Mouse (Mus musculus) A20 (cell line): ENCODE data around the gene 4931428F04Rik.

Experiments
- DNase-seq: peaks from one replicate; pipeline ENCODE4 v3.0.0-alpha.2; 2011; ENCODE audit warnings: low read depth, low spot score

The 4931428F04Rik gene

DNA sequence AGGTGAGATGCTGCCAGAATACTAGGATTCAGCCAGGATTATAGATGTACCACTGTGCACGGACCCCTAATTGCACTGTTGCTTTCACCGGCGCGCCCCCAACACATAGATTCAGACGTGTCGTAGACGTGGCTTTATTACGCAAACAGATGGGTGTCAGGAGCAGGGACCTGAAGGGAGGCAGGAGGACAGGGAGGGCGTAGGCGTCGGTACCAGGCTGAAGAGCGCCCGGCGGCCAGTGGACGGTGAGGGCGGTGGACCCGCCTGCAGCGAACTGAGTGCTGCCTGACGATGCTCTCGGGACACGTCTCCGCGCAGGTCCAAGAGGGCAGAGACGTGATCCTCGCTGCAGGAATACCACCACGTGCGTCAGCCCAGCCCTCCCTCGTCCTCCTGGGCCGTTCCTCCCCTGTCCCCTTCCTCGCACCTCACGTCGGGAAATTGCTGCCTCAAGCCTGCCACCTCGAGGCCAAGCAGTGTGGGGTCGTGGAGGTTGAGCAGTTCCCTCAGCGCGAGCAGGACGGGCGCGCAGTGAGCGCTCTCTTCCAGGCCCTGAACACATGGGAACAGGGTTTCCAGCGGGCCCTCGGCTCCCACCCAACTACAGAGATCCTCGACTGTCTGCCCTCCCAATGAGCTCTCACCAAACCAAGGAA, at the start of gene 4931428F04Rik:
4931428F04Rik (minus strand) TSS at position 60 of the 656 bp plus-strand sequence.
- peak; percentile 72 for DNase-seq

- no peak for DNase-seq
Measured at GRCm38 (mm10) chr8:105338992-105339391, 49.3 kb upstream of the 4931428F04Rik start.

GRCm38 (mm10) chr8:105336373-105337130, 46.9 kb upstream of the 4931428F04Rik start:
- DNase-seq, result no peak

GRCm38 (mm10) chr8:105332523-105332922, 42.9 kb upstream of the 4931428F04Rik start:
- no peak for DNase-seq

GRCm38 (mm10) chr8:105331931-105332330, 42.3 kb upstream of the 4931428F04Rik start:
- DNase-seq, result no peak

DNA sequence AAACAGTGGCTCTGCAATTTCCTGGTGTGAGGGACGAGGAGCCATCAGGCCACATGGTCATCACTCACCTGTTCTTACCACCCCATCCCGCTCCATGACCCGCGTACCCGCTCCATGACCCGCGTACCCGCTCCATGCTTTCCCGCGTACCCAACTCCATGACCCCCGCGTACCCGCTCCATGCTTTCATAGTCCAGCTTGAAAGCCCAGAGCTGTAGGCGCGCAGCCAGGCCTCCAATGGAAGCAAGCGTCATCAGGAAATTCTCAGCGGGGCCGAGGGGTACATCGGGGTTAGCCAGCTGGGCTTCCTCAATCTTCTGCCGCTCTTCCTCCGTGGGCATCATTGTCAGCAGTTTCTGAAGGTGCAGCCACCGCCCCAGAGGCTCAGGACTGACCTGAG, 41.8 kb upstream of the 4931428F04Rik start:
- DNase-seq, result no peak

DNA sequence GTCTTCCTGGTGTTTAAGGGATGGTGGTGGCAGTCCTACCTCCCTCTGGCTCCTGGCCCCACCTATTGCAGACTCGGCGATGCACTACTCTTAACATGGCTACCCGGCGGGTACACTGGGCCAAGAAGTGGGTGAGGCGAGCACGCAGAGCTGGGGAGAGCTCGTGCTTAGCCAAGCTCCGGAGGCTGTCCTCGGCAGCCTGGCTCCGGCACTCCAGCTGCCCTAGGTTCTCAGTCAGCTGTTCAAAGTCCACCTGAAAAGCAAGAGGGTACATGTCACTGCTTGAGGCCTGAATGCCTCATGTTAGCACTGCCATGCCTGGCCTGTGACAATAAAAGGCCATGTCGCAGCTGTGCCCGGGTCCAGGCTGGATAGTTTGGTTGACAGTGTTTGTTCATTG, 40.7 kb upstream of the 4931428F04Rik start:
- DNase-seq, result no peak

GRCm38 (mm10) chr8:105326968-105327367, 37.3 kb upstream of the 4931428F04Rik start:
- no peak for DNase-seq

- peak; percentile 98 for DNase-seq
Measured at GRCm38 (mm10) chr8:105326141-105326672, 36.5 kb upstream of the 4931428F04Rik start, which contains the start of the genes Lrrc29 and Tmem208. Lrrc29 (minus strand) TSS chr8:105326278. Tmem208 (plus strand) TSS chr8:105326354.

- DNase-seq, result no peak
Measured at GRCm38 (mm10) chr8:105325641-105326093, 36.0 kb upstream of the 4931428F04Rik start.

- DNase-seq, result no peak
Measured at GRCm38 (mm10) chr8:105323183-105323582, 33.5 kb upstream of the 4931428F04Rik start.

DNA sequence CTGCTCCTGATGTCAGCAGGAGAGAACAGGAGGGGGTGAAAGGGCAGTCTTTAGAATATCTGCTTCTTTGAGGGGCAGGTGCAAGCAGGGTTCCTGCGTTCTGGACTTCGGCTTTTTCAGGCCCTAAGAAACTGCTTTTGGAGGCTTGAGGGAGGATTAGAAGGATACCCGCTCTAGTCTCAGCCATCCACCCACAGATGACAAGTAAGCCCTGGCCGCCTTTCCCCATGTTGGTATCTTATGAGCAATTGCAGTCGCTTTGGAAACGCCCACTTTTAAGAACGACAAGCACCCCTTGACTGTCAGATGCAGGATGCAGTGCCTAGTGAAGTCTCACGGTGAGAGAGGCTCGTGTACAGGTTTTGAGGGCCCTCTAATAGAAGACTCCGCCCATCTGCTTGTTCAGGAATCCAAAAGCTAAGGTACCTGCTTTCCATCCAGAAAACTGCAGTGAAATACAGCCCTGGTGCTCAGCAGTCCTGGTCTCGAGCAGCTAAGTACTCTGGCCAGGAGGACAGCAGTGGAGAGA, 29.1 kb upstream of the 4931428F04Rik start:
- no peak for DNase-seq

DNA sequence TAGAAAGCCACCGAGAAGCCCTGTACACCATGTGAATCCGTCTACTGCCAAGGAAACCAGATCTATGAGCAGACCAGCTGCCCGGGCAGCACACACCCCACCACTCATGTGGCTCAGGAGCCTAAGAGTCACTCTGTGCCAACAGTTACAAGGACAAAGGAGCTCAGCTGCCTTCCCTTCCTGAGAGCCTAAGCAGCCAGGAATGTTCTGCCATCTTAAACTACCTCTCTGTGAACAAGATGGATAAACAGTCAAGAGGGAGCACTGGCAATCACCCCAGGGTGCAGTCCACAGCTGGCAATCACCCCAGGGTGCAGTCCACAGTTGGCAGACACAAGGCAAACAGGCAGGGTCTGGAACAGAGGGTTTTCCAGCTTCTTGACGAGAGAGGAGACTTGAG, 28.3 kb upstream of the 4931428F04Rik start:
- no peak for DNase-seq

DNA sequence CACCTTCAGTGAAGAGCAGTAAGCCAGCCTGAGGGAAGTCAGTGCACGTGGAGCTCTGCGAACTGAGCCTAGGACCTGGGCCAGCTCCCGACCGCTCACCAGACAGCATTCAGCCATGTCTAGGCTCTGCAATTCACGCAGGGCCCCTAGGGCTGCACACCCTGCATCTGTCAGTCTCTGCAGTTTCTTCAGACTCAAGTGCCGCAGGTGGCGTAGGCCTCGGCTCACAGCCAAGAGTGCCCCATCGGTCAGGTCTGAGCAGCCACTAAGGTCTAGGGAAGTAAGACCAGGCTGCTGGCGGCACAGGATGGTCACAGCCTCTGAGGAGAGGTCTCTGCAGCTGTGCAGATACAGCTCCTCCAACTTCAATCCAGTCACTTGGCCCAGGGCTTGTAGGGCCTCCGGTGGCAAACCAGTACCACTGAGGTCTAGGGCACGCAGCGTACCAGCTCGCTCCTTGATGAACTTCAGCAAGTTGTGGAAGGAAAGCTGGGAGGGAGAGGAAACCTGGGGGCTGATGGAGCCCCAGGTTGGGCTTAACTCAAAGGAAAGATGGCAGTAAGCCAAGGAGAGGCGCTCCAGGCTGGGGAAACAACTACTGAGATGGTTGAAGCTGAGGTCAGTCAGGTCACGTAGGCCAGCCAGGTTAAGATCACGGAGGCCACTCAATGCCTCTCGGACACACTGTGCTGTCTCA, 25.6 kb upstream of the 4931428F04Rik start:
- DNase-seq, result no peak

GRCm38 (mm10) chr8:105313622-105314402, 24.1 kb upstream of the 4931428F04Rik start:
- DNase-seq, result no peak

- DNase-seq, result no peak
Measured at GRCm38 (mm10) chr8:105312891-105313481, 23.3 kb upstream of the 4931428F04Rik start.

DNA sequence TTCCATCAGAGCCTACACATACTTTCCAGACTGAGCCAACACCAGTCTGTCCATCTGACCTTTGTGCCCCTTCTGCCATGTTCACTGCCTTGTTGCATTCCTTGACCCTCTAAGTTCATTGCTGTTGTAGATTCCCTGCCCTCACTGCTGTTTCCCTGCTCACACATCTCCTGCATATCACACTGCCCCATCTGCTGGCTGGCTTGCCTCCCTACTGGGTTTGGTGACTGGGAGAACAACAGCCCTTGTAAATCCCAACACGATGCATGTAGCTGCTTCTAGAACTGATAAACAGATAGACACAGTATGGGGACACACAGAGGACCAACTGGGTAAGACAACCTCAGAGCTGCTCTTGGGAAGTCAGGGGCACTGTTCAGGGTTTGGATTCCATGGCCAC, 22.1 kb upstream of the 4931428F04Rik start:
- no peak for DNase-seq

DNA sequence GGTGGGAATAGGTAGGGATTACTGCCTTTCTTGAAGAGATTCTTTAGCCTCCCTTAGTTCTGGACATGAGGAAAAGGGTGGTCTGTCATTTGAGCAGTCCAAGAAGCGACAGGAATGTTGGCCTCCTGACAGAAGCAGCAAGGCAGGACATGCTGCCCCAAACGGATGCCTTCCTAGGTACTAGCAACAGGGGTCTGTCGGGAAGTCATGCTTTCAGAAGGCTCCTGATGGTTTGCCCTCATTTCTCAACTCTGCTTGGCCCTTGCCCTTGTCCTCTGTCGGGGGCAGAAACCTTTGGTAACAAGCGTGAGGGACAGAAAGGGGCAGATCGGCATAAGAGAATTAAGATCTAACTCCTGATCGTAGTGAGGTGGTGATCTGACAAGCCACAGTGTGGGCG, 20.5 kb upstream of the 4931428F04Rik start:
- no peak for DNase-seq

GRCm38 (mm10) chr8:105309142-105309847, 19.6 kb upstream of the 4931428F04Rik start:
- no peak for DNase-seq

DNA sequence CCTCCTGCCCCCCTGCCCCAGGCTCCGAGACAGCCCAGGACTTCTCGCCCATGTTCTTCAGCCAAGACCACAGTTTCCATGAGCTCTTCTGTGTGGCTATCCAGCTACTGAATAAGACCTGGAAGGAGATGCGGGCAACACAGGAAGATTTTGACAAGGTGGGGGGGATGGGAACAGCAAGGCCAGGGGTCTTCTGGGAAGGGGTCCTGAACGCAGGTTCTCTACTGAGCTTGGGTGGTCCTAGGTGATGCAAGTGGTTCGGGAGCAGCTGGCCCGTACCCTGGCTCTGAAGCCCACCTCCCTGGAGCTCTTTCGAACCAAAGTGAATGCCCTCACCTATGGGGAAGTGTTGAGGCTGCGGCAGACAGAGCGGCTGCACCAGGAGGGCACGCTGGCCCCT, 18.8 kb upstream of the 4931428F04Rik start:
- DNase-seq, result no peak
